Mouse (Mus musculus) testis, adult 2 months (tissue): ENCODE data around the gene D11Wsu47e.

Experiments
- CTCF ChIP-seq: fragments of 200-500 bp; IDR thresholded peaks from 2 replicates; pipeline ENCODE4 v1.5.1; 2012; ENCODE audit warnings: low read depth, mild to moderate bottlenecking, inconsistent platforms, low read length, moderate library complexity; ENCODE audit not compliant: control insufficient read depth, insufficient read depth, insufficient replicate concordance
- POLR2A ChIP-seq: fragments of 200-500 bp; IDR thresholded peaks from 2 replicates; pipeline ENCODE4 v1.6.1; 2012; ENCODE audit warnings: low read depth, mild to moderate bottlenecking, inconsistent platforms, low read length, moderate library complexity; ENCODE audit not compliant: control insufficient read depth

DNA sequence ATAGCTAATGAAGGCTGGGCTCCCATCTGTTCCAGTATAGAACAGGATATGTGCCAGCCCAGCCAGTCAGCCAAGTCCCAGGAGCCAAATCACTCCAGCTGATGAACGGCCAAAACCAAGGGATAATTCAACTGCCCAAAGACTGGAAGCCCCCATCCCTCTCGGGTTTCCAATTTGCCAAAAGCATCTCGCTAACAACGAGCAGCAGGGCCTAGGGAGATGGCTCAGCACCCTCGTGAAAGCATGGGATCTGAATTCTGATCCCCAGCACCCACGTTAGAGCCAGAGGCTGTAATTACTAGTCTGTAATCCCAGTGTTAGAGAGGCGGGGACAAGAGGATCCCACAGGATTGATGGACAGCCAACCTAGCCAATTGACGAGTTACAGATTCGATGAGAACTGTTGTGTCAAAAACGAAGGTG is 49.5 kb upstream of the D11Wsu47e start:
- TF ChIP-seq POLR2A (no peak), CTCF (no peak)
